Mouse (Mus musculus): ENCODE results near the gene Psd.

DNA sequence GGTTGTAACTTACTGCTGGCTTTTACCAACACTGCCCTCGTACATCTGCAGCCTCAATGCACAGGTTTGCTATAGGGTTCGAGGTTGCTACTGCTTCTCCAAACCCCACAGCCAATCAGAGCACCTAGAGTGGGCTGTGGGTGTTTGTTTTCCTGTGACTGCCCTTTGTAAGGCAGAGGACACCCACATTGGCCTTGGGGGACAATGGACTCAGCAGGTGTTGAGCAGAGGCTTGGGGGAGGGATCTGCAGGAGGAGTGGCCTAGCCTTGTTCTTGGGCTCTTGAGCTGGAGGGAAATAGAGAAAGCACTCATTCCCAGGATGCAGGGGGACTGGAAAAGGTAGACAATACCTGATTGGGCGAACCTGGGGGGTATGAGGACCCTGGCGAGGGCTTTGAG lies 31.4 kb upstream of the Psd start:
- TF ChIP-seq CTCF (conservative IDR thresholded peaks at IDR 0.05; ENCODE audit: insufficient read depth, insufficient read length, low read depth, low read length) (no peak), POLR2A (IDR thresholded peaks at IDR 0.05; ENCODE audit: low read depth, low read length) (no peak)

Data from kidney, adult 2 months (tissue).